ENCODE assay signal across 8 mouse cellular contexts in the genomic region with DNA sequence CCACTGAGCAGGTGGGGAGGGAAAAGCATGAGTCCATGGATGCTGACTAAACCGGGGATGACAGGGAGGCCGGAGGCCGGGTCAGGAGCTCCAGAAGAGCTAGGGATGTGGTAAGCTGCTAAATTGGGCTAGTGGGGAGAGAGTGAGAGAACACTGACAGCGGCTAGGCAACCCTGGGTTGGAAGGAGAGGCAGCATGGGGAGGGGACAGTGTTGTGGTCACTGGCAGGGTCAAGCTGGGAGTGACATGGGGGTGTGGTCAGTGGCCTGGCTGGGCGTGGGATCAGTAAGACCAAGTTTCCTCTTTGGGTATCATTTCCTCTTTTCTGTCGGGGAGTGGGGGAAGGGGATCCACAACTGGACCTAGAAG. TPM values are rescaled to one million over a fixed set of nuclear protein-coding genes. Genes with fewer than 3 reads are reported as not detected.
DNase-seq lines count a peak whose midpoint lies in the region; ATAC-seq and TF ChIP-seq lines count a peak whose summit lies in the region.

No protein-coding gene starts in this region.

- DNase-seq in urinary bladder, postnatal 36 days (ENCODE audit: low spot score in 2 of 2) = peak; percentile 35 to 51
- DNase-seq in urinary bladder, postnatal 10 days (ENCODE audit: low spot score) = no peak
- peak; percentile 66 for DNase-seq in gastrocnemius, adult 2 months
- no peak for DNase-seq in hindbrain, postnatal 0 days (ENCODE audit: low spot score)
- DNase-seq in liver, embryonic 13.5 days = peak; percentile 31
- DNase-seq in ovary, postnatal 14 days (ENCODE audit: low spot score) = no peak
- DNase-seq in testis, postnatal 14 days (ENCODE audit: low spot score) = no peak

- H3K4me1 ChIP-seq in hindbrain, postnatal 0 days (ENCODE audit: insufficient read depth, low read length) = peaks cover 18% of the 10 kb centered on the region
- H3K4me1 ChIP-seq in liver, embryonic 13.5 days (replicated peaks) = peaks cover 64% of the 10 kb centered on the region

- H3K79me2 ChIP-seq in myocyte (ENCODE audit: control insufficient read depth, insufficient read depth) = peaks cover 58% of the 10 kb centered on the region

- WGBS in hindbrain, postnatal 0 days = 54% methylated on average over 5 of the region's 6 CpGs
- WGBS in liver, embryonic 13.5 days (ENCODE audit: insufficient replicate concordance) = 6% methylated on average over 6 of the region's 6 CpGs

- H3K9me3 ChIP-seq in hindbrain, postnatal 0 days (ENCODE audit: low read length) = no peaks in the 10 kb centered on the region
- no peaks in the 10 kb centered on the region for H3K9me3 ChIP-seq in liver, embryonic 13.5 days (replicated peaks)

- no peak overlapping the region; the same call in 1 of the 2 replicates for H3K9ac ChIP-seq in hindbrain, postnatal 0 days (replicated peaks; ENCODE audit: low read length)
- peak overlapping the region; percentile 89 for H3K9ac ChIP-seq in liver, embryonic 13.5 days

- peak overlapping the region; percentile 88 for H3ac ChIP-seq in myocyte (ENCODE audit: control insufficient read depth, insufficient read length)

- peak overlapping the region; percentile 83 for H3K4me3 ChIP-seq in gastrocnemius, adult 2 months
- no peak overlapping the region for H3K4me3 ChIP-seq in hindbrain, postnatal 0 days (ENCODE audit: low read length)
- peak overlapping the region; percentile 72 for H3K4me3 ChIP-seq in liver, embryonic 13.5 days (replicated peaks)
- H3K4me3 ChIP-seq in myocyte = peak overlapping the region; percentile 82

- peak overlapping the region; percentile 64 for H3K4me2 ChIP-seq in hindbrain, postnatal 0 days (ENCODE audit: low read depth, low read length)
- H3K4me2 ChIP-seq in liver, embryonic 13.5 days = peak overlapping the region; percentile 89
- H3K4me2 ChIP-seq in myocyte (ENCODE audit: low read depth) = peak overlapping the region; percentile 96

- no peaks in the 10 kb centered on the region for H3K27me3 ChIP-seq in hindbrain, postnatal 0 days (ENCODE audit: insufficient read depth, low read length)
- H3K27me3 ChIP-seq in liver, embryonic 13.5 days = no peaks in the 10 kb centered on the region
- H3K27me3 ChIP-seq in myocyte (ENCODE audit: control insufficient read depth, insufficient read depth, insufficient read length) = no peaks in the 10 kb centered on the region

- H3K36me3 ChIP-seq in hindbrain, postnatal 0 days (ENCODE audit: insufficient read depth, low read length) = peaks cover 18% of the 10 kb centered on the region
- peaks cover 37% of the 10 kb centered on the region for H3K36me3 ChIP-seq in liver, embryonic 13.5 days
- H3K36me3 ChIP-seq in myocyte (ENCODE audit: control insufficient read depth, insufficient read depth) = peaks cover 25% of the 10 kb centered on the region

- TF ChIP-seq CTCF in gastrocnemius, adult 2 months (IDR thresholded peaks at IDR 0.05) = no peak
- no peak for TF ChIP-seq CTCF in hindbrain, postnatal 0 days (IDR thresholded peaks at IDR 0.05; ENCODE audit: low read depth)

- no peak for ATAC-seq in hindbrain, postnatal 0 days
- ATAC-seq in liver, embryonic 13.5 days (ENCODE audit: low read depth) = no peak

- TF ChIP-seq POLR2A in myocyte (IDR thresholded peaks at IDR 0.05; ENCODE audit: insufficient read length, low read depth) = peak; percentile 65

- intact Hi-C loops in gastrocnemius, adult 2 months (cut with DNase I) = loop anchor here (5.0 kb wide), 1 partner anchor 97 kb away; the partner anchor contains the start of gene Hint2

- peak overlapping the region; percentile 99 for H3K27ac ChIP-seq in gastrocnemius, adult 2 months
- H3K27ac ChIP-seq in hindbrain, postnatal 0 days = no peak overlapping the region
- H3K27ac ChIP-seq in liver, embryonic 13.5 days = peak overlapping the region; percentile 99

TF ChIP-seq in myocyte, 11 proteins besides CTCF, POLR2A, EP300 and RAD21:
- TF ChIP-seq USF1 (IDR thresholded peaks at IDR 0.05; ENCODE audit: low read depth) (no peak), TCF12 (IDR thresholded peaks at IDR 0.05; ENCODE audit: insufficient read depth, poor library complexity, severe bottlenecking) (no peak), E2F4 (IDR thresholded peaks at IDR 0.05; ENCODE audit: insufficient read depth) (no peak), REST (IDR thresholded peaks at IDR 0.05; ENCODE audit: insufficient read depth, insufficient read length) (no peak), MYOG (IDR thresholded peaks at IDR 0.05; ENCODE audit: control insufficient read depth in 1 of 3, insufficient read depth in 1 of 3, insufficient read length in 2 of 3, low read depth in 2 of 3) (peak in 2 of 3 experiments; percentile 63 to 72), MAX (IDR thresholded peaks at IDR 0.05; ENCODE audit: low read depth) (peak; percentile 2), CEBPB (IDR thresholded peaks at IDR 0.05; ENCODE audit: insufficient read depth, poor library complexity, severe bottlenecking) (no peak), TCF3 (IDR thresholded peaks at IDR 0.05; ENCODE audit: insufficient read length, low read depth) (no peak), SRF (IDR thresholded peaks at IDR 0.05; ENCODE audit: control insufficient read depth, insufficient read length, low read depth) (peak; percentile 65), POLR2AphosphoS2 (IDR thresholded peaks at IDR 0.05; ENCODE audit: insufficient read length, low read depth) (peak; percentile 79), MYOD1 (IDR thresholded peaks at IDR 0.05; ENCODE audit: control insufficient read depth in 1 of 3, insufficient read length in 2 of 3, low read depth in 2 of 3) (peak in 1 of 3 experiments; percentile 89)
TF ChIP-seq in myocyte: peak in this region for 5.

RNA-seq across cellular contexts. Expression of gene Creb3, which starts 1.9 kb away (rescaled TPM):
- total RNA-seq in gastrocnemius, adult 2 months (2021) = 10 to 100 TPM; 40.3 to 47.4 TPM
- total RNA-seq in hindbrain, postnatal 0 days (2014; rRNA removed) = 40.1 and 75.9 TPM in 2 replicates
- polyA plus RNA-seq in hindbrain, postnatal 0 days (2015; fragmentation: Nextera tagmentation; extraction: Ambion mirVana) = 77.9 and 82.8 TPM in 2 replicates
- 20.6 and 21.9 TPM in 2 replicates for polyA plus RNA-seq in liver, embryonic 13.5 days (2015; fragmentation: Nextera tagmentation; extraction: Ambion mirVana)
- polyA plus RNA-seq in myocyte (2012; fragmentation: generic; extraction: Trizol) = 73.9 TPM

RNA-seq across cellular contexts. Expression of gene Tln1, which starts 2.3 kb away (rescaled TPM):
- 10 to 100 TPM; 52.3 to 62.4 TPM for total RNA-seq in gastrocnemius, adult 2 months (2021)
- total RNA-seq in hindbrain, postnatal 0 days (2014; rRNA removed) = 43.0 and 51.0 TPM in 2 replicates
- polyA plus RNA-seq in hindbrain, postnatal 0 days (2015; fragmentation: Nextera tagmentation; extraction: Ambion mirVana) = 69.9 and 70.3 TPM in 2 replicates
- polyA plus RNA-seq in liver, embryonic 13.5 days (2015; fragmentation: Nextera tagmentation; extraction: Ambion mirVana) = 38.6 and 42.4 TPM in 2 replicates
- 225 TPM for polyA plus RNA-seq in myocyte (2012; fragmentation: generic; extraction: Trizol)

RNA-seq across cellular contexts. Expression of gene Rgp1, which starts 18.3 kb away (rescaled TPM):
- total RNA-seq in gastrocnemius, adult 2 months (2021) = 10 to 100 TPM; 20.0 to 24.3 TPM
- total RNA-seq in hindbrain, postnatal 0 days (2014; rRNA removed) = 18.9 and 31.2 TPM in 2 replicates
- polyA plus RNA-seq in hindbrain, postnatal 0 days (2015; fragmentation: Nextera tagmentation; extraction: Ambion mirVana) = 11.5 and 13.5 TPM in 2 replicates
- 13.8 and 15.1 TPM in 2 replicates for polyA plus RNA-seq in liver, embryonic 13.5 days (2015; fragmentation: Nextera tagmentation; extraction: Ambion mirVana)
- polyA plus RNA-seq in myocyte (2012; fragmentation: generic; extraction: Trizol) = 28.6 TPM

RNA-seq across cellular contexts. Expression of gene Gba2, which starts 18.4 kb away (rescaled TPM):
- 1 to 10 TPM; 4.8 to 5.5 TPM for total RNA-seq in gastrocnemius, adult 2 months (2021)
- total RNA-seq in hindbrain, postnatal 0 days (2014; rRNA removed) = 34.0 and 36.3 TPM in 2 replicates
- 45.4 and 47.6 TPM in 2 replicates for polyA plus RNA-seq in hindbrain, postnatal 0 days (2015; fragmentation: Nextera tagmentation; extraction: Ambion mirVana)
- 16.5 and 18.1 TPM in 2 replicates for polyA plus RNA-seq in liver, embryonic 13.5 days (2015; fragmentation: Nextera tagmentation; extraction: Ambion mirVana)
- 5.9 TPM for polyA plus RNA-seq in myocyte (2012; fragmentation: generic; extraction: Trizol)

RNA-seq across cellular contexts. Expression of gene Msmp, which starts 24.1 kb away (rescaled TPM):
- under 1 TPM in 1 of 2 experiments, not detected in 1; 0.45 TPM for total RNA-seq in gastrocnemius, adult 2 months (2021)
- not detected in 2 replicates for total RNA-seq in hindbrain, postnatal 0 days (2014; rRNA removed)
- polyA plus RNA-seq in hindbrain, postnatal 0 days (2015; fragmentation: Nextera tagmentation; extraction: Ambion mirVana) = 1.2 and 1.9 TPM in 2 replicates
- polyA plus RNA-seq in liver, embryonic 13.5 days (2015; fragmentation: Nextera tagmentation; extraction: Ambion mirVana) = 0.60 TPM in 1 of 2 replicates, not detected in the other
- not detected for polyA plus RNA-seq in myocyte (2012; fragmentation: generic; extraction: Trizol)

Comparison
In these comparisons a context has a peak if more than half of its experiments do, and no peak if none do; other contexts are left out.
1. DNase-seq: peak in urinary bladder, postnatal 36 days (2 of 2), gastrocnemius, adult 2 months (single experiment) and liver, embryonic 13.5 days (single experiment); none in urinary bladder, postnatal 10 days (single experiment), hindbrain, postnatal 0 days (single experiment), ovary, postnatal 14 days (single experiment) and testis, postnatal 14 days (single experiment).
2. Peak in every context shown above with its lines, with median percentiles within 50 percentile points of each other: H3K4me2 ChIP-seq.